Mouse (Mus musculus) ES-Bruce4 (cell line): ENCODE data around the gene Slc25a35.

Experiments used
- CTCF ChIP-seq: IDR thresholded peaks from one replicate; pipeline ENCODE4 v1.8.1; 2011; ENCODE audit warnings: low read depth, low read length
- EP300 ChIP-seq: IDR thresholded peaks from 2 replicates; pipeline ENCODE4 v1.6.1; 2011; ENCODE audit warnings: low read depth, low read length; ENCODE audit not compliant: insufficient read depth
- POLR2A ChIP-seq: IDR thresholded peaks from one replicate; pipeline ENCODE4 v1.8.1; 2011; ENCODE audit warnings: low read length; ENCODE audit not compliant: insufficient read depth

- TF ChIP-seq CTCF (no peak), POLR2A (no peak), EP300 (no peak)
Measured at GRCm38 (mm10) chr11:68993122-68993521, 25.2 kb downstream of the Slc25a35 start.
